Mouse (Mus musculus) right cerebral cortex, postnatal 4 days (tissue): ENCODE results near the gene Olfr1497.
"Not testable (repeated sequence)": the region's sequence is repeated elsewhere in the genome, so short reads cannot be mapped to it uniquely, and the experiment has no call there.

Experiments
- DNase-seq: peaks from one replicate; pipeline ENCODE4 v3.0.0-alpha.2; 2022

Gene Olfr1497

DNA sequence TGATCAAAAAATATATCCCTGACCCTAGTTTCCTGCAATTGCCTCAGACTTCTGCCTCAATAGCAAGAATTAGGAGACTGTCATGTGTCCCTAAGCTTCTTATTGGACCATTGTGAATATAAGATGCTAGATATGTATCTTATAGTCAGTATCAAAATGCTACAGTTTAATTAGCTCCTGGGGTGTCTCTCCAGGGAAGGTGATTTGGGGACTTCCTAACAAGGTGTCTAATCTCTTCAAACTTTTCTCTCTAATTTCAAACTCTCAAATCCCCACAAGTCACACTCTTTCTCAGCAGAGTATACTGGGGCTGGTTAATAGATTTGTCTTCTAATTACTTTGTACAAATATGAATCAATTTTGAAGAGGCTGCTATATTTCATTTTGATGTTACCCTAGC, at the start of gene Olfr1497:
Gene Olfr1497, minus strand, starts transcription at position 101 of the 400 bp plus-strand sequence.
- DNase-seq, result no peak

DNA sequence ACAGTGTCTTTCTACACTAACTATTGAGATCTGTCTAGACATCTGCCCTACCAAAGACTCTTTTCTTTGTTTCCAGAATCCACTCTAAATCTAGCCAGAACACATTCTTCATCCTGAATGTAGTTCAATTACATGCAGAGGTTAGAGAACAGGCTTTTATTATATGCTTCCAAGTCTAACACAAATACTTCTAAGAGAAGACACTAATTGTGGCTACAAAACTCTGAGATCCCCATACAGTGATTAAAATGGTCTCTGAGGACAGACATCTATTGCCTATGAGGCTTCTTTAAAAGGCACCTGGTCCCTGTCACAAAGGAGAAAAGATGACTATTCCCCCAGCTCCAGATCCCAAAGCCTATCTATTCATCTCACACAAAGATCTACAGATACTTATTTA, 32.4 kb upstream of the Olfr1497 start, which contains the start of gene Olfr1500:
Gene Olfr1500, minus strand, starts transcription at position 101 of the 400 bp plus-strand sequence.
- DNase-seq, result no peak

DNA sequence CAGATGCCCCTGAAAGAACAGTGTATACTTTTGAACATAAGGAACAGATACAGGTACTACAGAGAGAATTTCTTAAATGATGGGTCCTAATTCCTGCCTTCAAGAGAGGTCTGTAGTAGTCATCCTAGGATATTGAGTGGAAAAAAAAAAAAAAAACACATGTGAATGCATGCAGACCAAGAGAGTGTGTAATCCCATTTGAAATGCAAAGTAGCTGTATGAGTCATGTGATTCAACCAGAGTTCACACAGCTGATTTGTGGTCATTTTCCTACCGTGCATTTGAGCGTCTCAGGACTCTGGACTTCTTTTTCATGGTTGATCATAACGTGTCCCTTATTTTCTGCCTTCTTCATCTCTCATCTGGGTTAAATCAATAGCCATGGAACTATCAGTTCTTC, 30.4 kb upstream of the Olfr1497 start:
- no peak for DNase-seq

DNA sequence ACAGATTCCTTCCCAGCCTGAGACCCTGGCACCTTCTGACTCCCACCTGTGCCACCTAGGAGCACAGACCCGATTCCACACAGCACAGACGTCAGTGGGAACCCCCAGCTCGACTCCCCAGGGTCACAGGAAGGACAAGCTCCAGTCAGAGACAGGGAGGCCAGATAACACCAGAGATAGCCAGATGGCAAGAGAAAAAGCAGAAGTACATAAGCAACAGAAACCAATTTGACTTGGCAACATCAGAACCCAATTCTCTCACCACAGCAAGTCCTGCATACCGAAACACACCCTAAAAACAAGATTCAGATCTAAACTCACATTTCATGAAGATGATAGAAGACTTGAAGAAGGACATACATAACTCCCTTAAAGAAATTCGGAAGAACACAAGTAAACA, 22.8 kb upstream of the Olfr1497 start:
- DNase-seq, result no peak

DNA sequence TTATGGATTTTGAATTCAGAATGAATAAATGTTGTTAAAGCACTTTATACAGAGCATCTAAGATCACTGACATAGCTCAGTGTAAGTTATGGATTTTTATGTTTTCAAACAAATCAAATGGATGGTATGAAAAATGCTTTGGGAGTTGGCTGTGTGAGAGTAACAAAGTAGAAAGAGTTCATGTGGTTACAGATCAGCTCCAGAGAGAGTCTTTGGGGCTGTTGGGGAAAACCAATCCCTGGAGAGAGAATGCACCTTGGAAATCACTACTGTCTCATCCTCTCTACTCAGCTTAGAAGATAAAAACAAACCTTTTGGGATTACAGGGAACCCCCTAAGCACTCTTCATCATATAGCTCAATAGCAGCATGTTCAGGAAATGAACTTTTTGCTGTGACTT, 21.3 kb upstream of the Olfr1497 start, which contains the start of gene Olfr1499:
Gene Olfr1499, minus strand, starts transcription at position 101 of the 400 bp plus-strand sequence.
- DNase-seq, result no peak

DNA sequence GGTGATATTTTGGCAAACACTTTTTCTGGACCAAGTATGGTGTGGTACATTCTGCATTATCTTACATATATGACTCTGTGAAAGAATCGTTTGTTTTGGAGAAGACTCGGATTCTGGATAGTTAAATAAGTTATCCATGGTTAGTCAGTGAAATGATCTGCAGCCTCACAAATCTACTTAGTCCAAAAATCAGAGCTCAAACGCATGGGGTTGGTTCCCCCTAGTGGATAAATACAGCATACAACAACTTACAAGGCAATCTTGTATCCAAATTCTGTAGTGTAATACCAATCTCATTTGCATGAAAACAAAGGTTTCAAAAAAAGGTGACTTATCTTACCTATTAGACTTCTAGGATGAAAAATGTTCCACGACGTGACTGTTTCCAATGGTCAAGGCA, 20.8 kb upstream of the Olfr1497 start:
- no peak for DNase-seq

DNA sequence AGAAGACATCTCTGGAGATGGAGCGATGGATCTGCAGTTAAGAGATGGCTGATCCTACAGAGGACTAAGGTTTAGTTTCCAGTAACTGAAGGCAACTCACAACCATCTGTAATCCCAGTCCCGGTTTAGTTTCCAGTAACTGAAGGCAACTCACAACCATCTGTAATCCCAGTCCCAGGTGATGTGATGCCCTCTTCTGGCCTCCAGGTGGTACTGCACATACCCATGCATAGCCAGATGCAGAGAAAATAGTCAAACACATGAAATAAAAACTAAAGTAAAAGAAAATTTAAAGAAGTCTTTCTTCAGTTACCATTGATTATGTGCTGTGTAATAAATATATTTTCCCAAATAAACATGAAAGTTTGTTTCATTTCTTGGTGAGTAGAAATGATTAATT, 14.8 kb upstream of the Olfr1497 start:
- no peak for DNase-seq

DNA sequence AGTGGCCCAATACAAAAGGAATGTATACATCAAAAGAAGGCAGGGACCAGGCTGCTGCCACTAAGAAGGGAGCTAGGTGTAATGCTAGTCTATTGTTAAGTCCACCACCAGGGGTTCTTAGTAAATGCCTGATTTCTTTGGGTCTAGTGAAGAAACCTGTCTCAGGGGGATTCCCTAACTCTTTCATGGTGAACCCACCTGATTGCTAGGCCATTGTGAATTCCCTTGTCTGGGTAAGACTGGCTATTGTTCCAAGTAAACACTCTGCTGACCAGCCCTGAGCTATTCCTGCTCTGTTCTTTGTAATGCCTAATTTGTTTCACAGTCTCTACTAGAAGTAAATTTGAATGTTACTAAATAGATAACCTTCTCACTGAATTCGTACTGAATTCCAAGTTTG, 7.5 kb upstream of the Olfr1497 start:
- not testable (repeated sequence) for DNase-seq

DNA sequence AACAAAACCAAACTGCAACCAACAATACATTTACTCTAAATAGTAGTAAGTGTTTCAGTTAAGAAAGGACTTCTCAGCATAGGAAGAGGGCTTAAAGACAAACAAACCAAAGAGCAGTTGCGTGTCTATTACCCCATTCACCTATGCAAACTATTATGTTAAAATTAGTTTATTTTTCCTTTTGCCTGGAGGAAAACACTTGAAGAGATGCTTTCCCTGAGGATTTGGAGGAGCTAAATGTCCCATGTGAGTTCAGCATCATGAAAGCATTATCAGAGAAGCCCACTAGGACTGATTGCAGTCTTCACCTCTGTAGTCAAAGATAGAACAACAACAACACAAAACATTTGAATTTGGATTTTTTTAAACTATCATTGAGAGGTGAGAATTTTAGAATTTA, 20.4 kb downstream of the Olfr1497 start, which contains the start of gene Olfr1496:
Gene Olfr1496, plus strand, starts transcription at position 301 of the 400 bp plus-strand sequence.
- DNase-seq, result no peak

DNA sequence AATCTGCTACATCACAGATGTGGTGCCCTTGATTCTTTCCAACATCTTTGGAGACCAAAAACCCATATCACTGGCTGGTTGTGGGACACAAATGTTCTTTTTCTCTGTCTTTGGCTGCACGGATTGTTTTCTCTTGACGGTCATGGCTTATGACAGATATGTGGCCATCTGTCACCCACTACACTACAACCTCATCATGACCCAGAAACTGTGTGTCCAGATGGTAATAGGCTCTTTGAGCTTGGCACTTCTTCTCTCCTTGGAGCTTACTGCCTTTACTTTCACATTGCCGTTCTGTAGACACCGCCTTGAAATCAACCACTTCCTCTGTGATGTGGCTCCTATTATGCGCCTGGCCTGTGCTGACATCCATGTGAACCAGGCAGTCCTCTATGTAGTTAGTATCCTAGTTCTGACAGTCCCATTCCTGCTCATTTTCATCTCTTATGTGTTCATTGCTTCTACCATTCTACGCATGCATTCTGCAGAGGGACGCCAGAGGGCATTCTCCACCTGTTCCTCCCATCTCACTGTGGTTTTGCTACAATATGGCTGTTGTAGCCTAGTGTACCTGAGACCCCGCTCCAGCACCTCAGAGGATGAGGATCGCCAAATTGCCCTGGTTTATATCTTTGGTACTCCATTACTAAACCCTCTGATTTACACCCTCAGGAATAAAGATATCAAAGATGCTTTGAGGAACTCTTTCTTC, 29.3 kb downstream of the Olfr1497 start:
- DNase-seq, result no peak

DNA sequence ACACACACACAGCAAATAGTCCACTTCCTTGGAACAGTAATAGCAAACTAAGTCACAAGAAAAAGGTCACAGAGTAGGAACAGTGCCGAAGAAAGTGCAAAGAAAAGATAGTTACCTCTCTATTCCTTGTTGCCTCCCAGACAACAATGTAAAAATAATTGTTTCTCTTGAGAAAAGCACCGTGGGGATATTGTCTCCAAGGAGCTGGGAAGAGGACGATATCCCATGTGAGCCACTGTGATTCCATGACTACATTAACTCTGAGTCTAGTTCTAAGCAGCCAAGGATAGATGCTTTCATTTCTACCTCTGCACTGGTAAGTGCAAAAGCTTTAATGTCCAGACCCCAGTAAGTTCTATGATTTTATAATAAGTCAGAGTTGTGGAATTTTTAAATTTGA, 33.7 kb downstream of the Olfr1497 start, which contains the start of gene Olfr1495:
Gene Olfr1495, plus strand, starts transcription at position 301 of the 400 bp plus-strand sequence.
- no peak for DNase-seq

DNA sequence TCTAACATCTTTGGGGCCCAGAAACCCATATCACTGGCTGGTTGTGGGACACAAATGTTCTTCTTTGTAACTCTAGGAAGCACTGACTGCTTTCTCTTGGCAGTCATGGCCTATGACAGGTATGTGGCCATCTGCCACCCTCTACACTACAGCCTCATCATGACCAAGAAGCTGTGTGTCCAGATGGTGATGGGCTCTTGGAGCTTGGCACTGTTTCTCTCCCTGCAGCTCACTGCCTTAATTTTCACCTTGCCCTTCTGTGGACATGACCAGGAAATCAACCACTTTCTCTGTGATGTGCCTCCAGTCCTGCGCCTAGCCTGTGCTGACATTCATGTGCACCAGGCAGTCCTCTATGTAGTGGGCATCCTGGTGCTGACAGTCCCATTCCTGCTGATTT, 48.6 kb downstream of the Olfr1497 start:
- no peak for DNase-seq
